Mouse (Mus musculus): ENCODE results near the gene Slc35f4.

Gene Slc35f4

DNA sequence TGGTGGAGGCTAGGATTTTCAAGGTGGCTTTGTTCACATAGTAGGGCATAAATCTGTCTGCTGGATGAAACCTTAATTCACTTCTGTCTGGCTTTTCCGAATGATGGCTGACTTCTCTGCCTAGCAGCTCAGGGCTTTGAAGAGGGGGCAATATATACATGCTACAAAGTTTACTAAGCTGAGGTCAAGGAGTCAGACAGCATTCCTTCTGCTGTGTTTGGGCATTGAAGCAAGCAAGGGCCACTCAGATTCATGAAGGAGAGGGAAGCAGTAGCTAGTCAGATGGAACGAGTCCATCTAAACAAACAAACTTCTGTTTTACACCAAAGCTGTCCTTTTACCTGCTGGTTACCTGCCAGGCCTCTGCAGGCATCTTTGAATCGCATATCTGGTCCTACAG lies 248.2 kb downstream of the Slc35f4 start:
- DNase-seq = no peak

DNA sequence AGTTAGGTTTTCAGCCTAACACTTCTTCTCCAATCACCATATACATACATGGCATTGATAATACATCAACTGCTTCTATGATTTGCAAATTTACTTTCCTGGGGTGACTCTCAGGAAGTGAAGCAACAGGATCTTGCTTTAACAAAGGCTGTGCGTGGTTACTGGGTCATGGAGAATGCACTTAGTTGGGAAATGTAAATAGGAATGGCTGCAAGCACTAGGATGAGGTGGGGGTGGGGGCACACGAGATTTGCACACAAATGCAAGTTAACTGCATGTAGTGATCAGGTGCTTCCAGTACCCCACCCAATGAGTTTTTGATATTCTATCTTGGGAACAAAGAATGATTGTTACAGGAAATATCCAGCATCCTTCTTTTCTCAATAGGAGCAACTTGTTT lies 250.5 kb downstream of the Slc35f4 start:
- no peak for DNase-seq

DNA sequence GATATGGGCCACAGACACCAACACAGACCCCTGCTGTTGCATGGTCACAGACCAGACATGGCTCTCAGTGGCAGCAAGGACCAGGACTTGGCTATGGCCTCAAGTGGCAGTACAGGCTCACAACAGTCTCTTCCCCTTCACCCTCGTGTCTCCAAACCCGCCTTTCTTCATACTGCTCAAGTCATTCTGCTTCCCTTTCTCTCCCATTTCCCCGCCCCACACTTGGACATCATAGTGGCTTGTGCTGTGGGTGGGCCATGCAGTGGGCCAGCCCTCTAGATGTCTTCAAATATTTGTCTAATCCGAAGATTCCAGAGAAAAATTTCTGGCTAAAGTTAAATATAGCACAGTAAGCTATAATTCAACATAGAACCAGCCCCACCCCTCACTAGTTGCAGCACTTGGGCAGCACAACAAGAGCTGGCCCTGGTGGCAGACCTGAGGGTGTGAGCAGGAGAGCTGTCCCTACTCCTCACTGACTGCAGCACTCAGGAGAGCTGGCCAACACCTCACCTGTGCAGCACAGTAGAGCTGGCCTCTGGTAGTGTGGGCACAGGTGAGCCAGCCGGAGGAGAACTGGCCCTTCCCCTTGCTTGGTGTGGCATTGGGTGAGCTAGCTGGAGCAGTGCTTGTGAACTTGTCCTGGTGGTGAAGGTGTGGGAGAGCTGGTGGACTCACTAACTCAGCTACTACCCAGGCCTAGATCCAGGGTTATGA lies 260.4 kb downstream of the Slc35f4 start:
- DNase-seq = no peak

Measured in retina, postnatal 1 day (tissue).